Mouse (Mus musculus) CH12.LX (cell line): ENCODE data around the gene Lhfpl3. TPM values are rescaled to one million over a fixed set of nuclear protein-coding genes. Genes with fewer than 3 reads are reported as not detected.
A peak's percentile ranks its signal among the peaks of the same experiment; 100 is the strongest.

Experiments used
- DNase-seq: peaks from one replicate; pipeline ENCODE4 v3.0.0-alpha.2; 2013; ENCODE audit errors: extremely low read depth
- H3K27ac ChIP-seq: 2 replicates; pipeline ENCODE4 v1.5.1; 2012; ENCODE audit warnings: low read depth, mild to moderate bottlenecking, control low read depth, moderate library complexity; ENCODE audit not compliant: insufficient read depth
- H3K27me3 ChIP-seq: replicated peaks from 2 replicates; pipeline ENCODE3; 2012; ENCODE audit warnings: inconsistent platforms
- H3K36me3 ChIP-seq, 2 experiments: replicated peaks in 1 of 2; 2 replicates each; pipeline versions ENCODE3 to v1.6.1; 2012; ENCODE audit warnings: inconsistent platforms in 1 of 2, low read length in 1 of 2, mild to moderate bottlenecking in 1 of 2, mixed read lengths in 1 of 2, moderate library complexity in 1 of 2; ENCODE audit not compliant: control insufficient read depth in 1 of 2, insufficient read depth in 1 of 2
- H3K4me1 ChIP-seq, 2 experiments: 2 replicates each; pipeline ENCODE4 v1.6.1; 2012; ENCODE audit warnings: inconsistent platforms in 1 of 2, moderate library complexity in 1 of 2; ENCODE audit not compliant: insufficient read depth in 2 of 2, control insufficient read depth in 1 of 2
- H3K4me2 ChIP-seq: 2 replicates; pipeline ENCODE4 v1.6.1; 2012; ENCODE audit warnings: low read depth, mild to moderate bottlenecking, control low read depth; ENCODE audit not compliant: poor library complexity, insufficient read depth, severe bottlenecking
- H3K4me3 ChIP-seq, 3 experiments: fragments of 150-350 bp in 1 of 3; sonication (generic) in 1 of 3; replicated peaks in 1 of 3; 2 replicates each; pipeline versions ENCODE3 to v1.5.1; 2011 to 2012; ENCODE audit warnings: low read depth in 2 of 3, low read length in 2 of 3, mild to moderate bottlenecking in 2 of 3, moderate library complexity in 2 of 3, control low read depth in 1 of 3, improper control_type of control experiment in 1 of 3, inconsistent platforms in 1 of 3, mixed read lengths in 1 of 3; ENCODE audit not compliant: poor library complexity in 1 of 3
- H3K79me2 ChIP-seq: replicated peaks from 2 replicates; pipeline ENCODE4 v1.6.1; 2012; ENCODE audit warnings: mild to moderate bottlenecking, moderate library complexity; ENCODE audit not compliant: control insufficient read depth, poor library complexity, insufficient read depth, severe bottlenecking; ENCODE audit errors: extremely low read depth
- H3K9ac ChIP-seq: 2 replicates; pipeline ENCODE4 v1.6.1; 2012; ENCODE audit warnings: low read depth, mild to moderate bottlenecking, control low read depth, moderate library complexity; ENCODE audit not compliant: insufficient read depth
- H3K9me3 ChIP-seq: replicated peaks from 2 replicates; pipeline ENCODE3; 2012; ENCODE audit warnings: low read length, inconsistent platforms, mixed read lengths
- BHLHE40 ChIP-seq: IDR thresholded peaks from 2 replicates; pipeline ENCODE4 v1.6.1; 2011; ENCODE audit warnings: mild to moderate bottlenecking, low read depth, low read length, improper control_type of control experiment
- CHD1 ChIP-seq: IDR thresholded peaks from 2 replicates; pipeline ENCODE4 v1.6.1; 2012; ENCODE audit warnings: low read depth, low read length, improper control_type of control experiment, inconsistent platforms
- CHD2 ChIP-seq: IDR thresholded peaks from 2 replicates; pipeline ENCODE4 v1.6.1; 2011; ENCODE audit warnings: low read length, improper control_type of control experiment
- CTCF ChIP-seq, 2 experiments: IDR thresholded peaks in 1 of 2; conservative IDR thresholded peaks in 1 of 2; 2 replicates each; pipeline ENCODE4 v1.5.1; 2011 to 2012; ENCODE audit warnings: low read depth in 2 of 2, low read length in 2 of 2, improper control_type of control experiment in 1 of 2, inconsistent platforms in 1 of 2, mild to moderate bottlenecking in 1 of 2, moderate library complexity in 1 of 2
- E2F4 ChIP-seq: IDR thresholded peaks from 2 replicates; pipeline ENCODE4 v1.6.1; 2011; ENCODE audit warnings: low read depth, low read length, improper control_type of control experiment; ENCODE audit not compliant: insufficient replicate concordance
- ELF1 ChIP-seq: IDR thresholded peaks from 2 replicates; pipeline ENCODE4 v1.6.1; 2014; ENCODE audit warnings: low read depth, mild to moderate bottlenecking, inconsistent platforms, low read length, improper control_type of control experiment
- EP300 ChIP-seq: IDR thresholded peaks from 2 replicates; pipeline ENCODE4 v1.6.1; 2011; ENCODE audit warnings: low read length, improper control_type of control experiment
- GABPA ChIP-seq: IDR thresholded peaks from 2 replicates; pipeline ENCODE4 v1.6.1; 2012; ENCODE audit warnings: low read depth, low read length, improper control_type of control experiment, inconsistent platforms; ENCODE audit not compliant: insufficient replicate concordance
- HCFC1 ChIP-seq: IDR thresholded peaks from 2 replicates; pipeline ENCODE4 v1.6.1; 2012; ENCODE audit warnings: low read depth, mild to moderate bottlenecking, inconsistent platforms, low read length, improper control_type of control experiment
- IRF4 ChIP-seq: IDR thresholded peaks from 2 replicates; pipeline ENCODE4 v1.6.1; 2014; ENCODE audit warnings: low read depth, mild to moderate bottlenecking, inconsistent platforms, low read length, improper control_type of control experiment
- JUND ChIP-seq: conservative IDR thresholded peaks from 2 replicates; pipeline ENCODE4 v1.6.1; 2011; ENCODE audit warnings: low read depth, low read length, improper control_type of control experiment
- KAT2A ChIP-seq: IDR thresholded peaks from 2 replicates; pipeline ENCODE4 v1.6.1; 2012; ENCODE audit warnings: low read length, improper control_type of control experiment, inconsistent platforms; ENCODE audit not compliant: insufficient replicate concordance
- MAFK ChIP-seq: IDR thresholded peaks from 2 replicates; pipeline ENCODE4 v1.6.1; 2011; ENCODE audit warnings: low read length, improper control_type of control experiment; ENCODE audit not compliant: insufficient replicate concordance
- MAX ChIP-seq: IDR thresholded peaks from 2 replicates; pipeline ENCODE4 v1.6.1; 2011; ENCODE audit warnings: low read length, improper control_type of control experiment
- MAZ ChIP-seq: IDR thresholded peaks from 2 replicates; pipeline ENCODE4 v1.6.1; 2012; ENCODE audit warnings: low read depth, mild to moderate bottlenecking, inconsistent platforms, low read length, improper control_type of control experiment, moderate library complexity
- MEF2A ChIP-seq: IDR thresholded peaks from 2 replicates; pipeline ENCODE4 v1.6.1; 2014; ENCODE audit warnings: low read depth, mild to moderate bottlenecking, inconsistent platforms, low read length, improper control_type of control experiment, borderline replicate concordance
- MXI1 ChIP-seq: IDR thresholded peaks from 2 replicates; pipeline ENCODE4 v1.6.1; 2011; ENCODE audit warnings: mild to moderate bottlenecking, low read depth, low read length, improper control_type of control experiment
- MYC ChIP-seq: IDR thresholded peaks from 2 replicates; pipeline ENCODE4 v1.6.1; 2011; ENCODE audit warnings: low read depth, mild to moderate bottlenecking, improper control_type of control experiment, low read length
- NELFE ChIP-seq: IDR thresholded peaks from 2 replicates; pipeline ENCODE4 v1.6.1; 2011; ENCODE audit warnings: low read depth, low read length, improper control_type of control experiment
- NRF1 ChIP-seq: IDR thresholded peaks from 2 replicates; pipeline ENCODE4 v1.6.1; 2014; ENCODE audit warnings: low read depth, mild to moderate bottlenecking, inconsistent platforms, low read length, improper control_type of control experiment, moderate library complexity
- PAX5 ChIP-seq: IDR thresholded peaks from 2 replicates; pipeline ENCODE4 v1.6.1; 2012; ENCODE audit warnings: low read length, inconsistent platforms, mixed read lengths
- POLR2A ChIP-seq: IDR thresholded peaks from 2 replicates; pipeline ENCODE4 v1.6.1; 2011; ENCODE audit warnings: low read depth, mild to moderate bottlenecking, improper control_type of control experiment, low read length
- POLR2AphosphoS2 ChIP-seq: IDR thresholded peaks from 2 replicates; pipeline ENCODE4 v1.6.1; 2011; ENCODE audit warnings: low read depth, low read length, improper control_type of control experiment
- RAD21 ChIP-seq: IDR thresholded peaks from 2 replicates; pipeline ENCODE4 v1.6.1; 2011; ENCODE audit warnings: low read depth, mild to moderate bottlenecking, low read length, improper control_type of control experiment, moderate library complexity
- RCOR1 ChIP-seq: conservative IDR thresholded peaks from 2 replicates; pipeline ENCODE4 v1.6.1; 2012; ENCODE audit warnings: low read depth, mild to moderate bottlenecking, inconsistent platforms, low read length, improper control_type of control experiment
- SIN3A ChIP-seq: IDR thresholded peaks from 2 replicates; pipeline ENCODE4 v1.6.1; 2012; ENCODE audit warnings: low read length, improper control_type of control experiment, inconsistent platforms
- SMC3 ChIP-seq: IDR thresholded peaks from 2 replicates; pipeline ENCODE4 v1.6.1; 2011; ENCODE audit warnings: low read depth, low read length, improper control_type of control experiment
- TBP ChIP-seq: conservative IDR thresholded peaks from 2 replicates; pipeline ENCODE4 v1.6.1; 2011; ENCODE audit warnings: low read depth, low read length, improper control_type of control experiment
- UBTF ChIP-seq: IDR thresholded peaks from 2 replicates; pipeline ENCODE4 v1.6.1; 2012; ENCODE audit warnings: low read depth, mild to moderate bottlenecking, inconsistent platforms, low read length, improper control_type of control experiment, moderate library complexity
- USF2 ChIP-seq: conservative IDR thresholded peaks from 2 replicates; pipeline ENCODE4 v1.6.1; 2011; ENCODE audit warnings: low read depth, low read length, improper control_type of control experiment
- ZC3H11A ChIP-seq: IDR thresholded peaks from 2 replicates; pipeline ENCODE4 v1.6.1; 2012; ENCODE audit warnings: low read depth, mild to moderate bottlenecking, inconsistent platforms, low read length, improper control_type of control experiment
- ZMIZ1 ChIP-seq: IDR thresholded peaks from 2 replicates; pipeline ENCODE4 v1.6.1; 2012; ENCODE audit warnings: low read depth, mild to moderate bottlenecking, inconsistent platforms, low read length, improper control_type of control experiment
- ZNF384 ChIP-seq: IDR thresholded peaks from 2 replicates; pipeline ENCODE4 v1.6.1; 2012; ENCODE audit warnings: low read depth, low read length, improper control_type of control experiment, inconsistent platforms
- dilution Hi-C: fragments of 300-500 bp; cut with MboI; formaldehyde crosslinking; loops from 2 replicates; pipeline ENCODE4 v1.14.3; 2020; ENCODE audit warnings: low sequenced_read_pairs; ENCODE audit not compliant: extremely low pct_unique_long_range_greater_than_20kb, extremely low pct_ligation_motif_present
- in situ Hi-C: fragments of 300-500 bp; cut with MboI; formaldehyde crosslinking; loops from 3 replicates; pipeline ENCODE4 v1.14.3; 2019; ENCODE audit warnings: low sequenced_read_pairs, low pct_ligation_motif_present, low pct_unique_long_range_greater_than_20kb, mixed read lengths
- polyA plus RNA-seq: library from polyadenylated mRNA; unstranded; fragments of >175 nt; gene quantifications from 2 replicates; pipeline ENCODE4 v1.2.1, GENCODE M21; 2012; ENCODE audit warnings: low read depth; ENCODE audit not compliant: insufficient read length
- total RNA-seq, 2 experiments: library from RNA; depleted of rRNA; stranded (reverse); fragments of 300-350 nt in 1 of 2; fragments of >200 nt in 1 of 2; gene quantifications; 2 replicates each; pipeline ENCODE4 v1.2.3; 2012 to 2014

The Lhfpl3 gene
- total and polyA plus RNA-seq, 3 experiments: 0.08 to 0.11 TPM; not detected in 1

- H3K79me2 ChIP-seq: no peaks in the 10 kb centered on the region
- no peaks in the 10 kb centered on the region for H3K9me3 ChIP-seq
- no peak overlapping the region for H3K9ac ChIP-seq
- H3K4me1 ChIP-seq: peaks cover 28 to 70% of the 10 kb centered on the region in 2 experiments
- no peak overlapping the region for H3K4me2 ChIP-seq
- no peaks in the 10 kb centered on the region for H3K27me3 ChIP-seq
- no peaks in the 10 kb centered on the region for H3K36me3 ChIP-seq
- 0 out of 2 replicates have a peak, but pooled peaks have one; percentile 10 for TF ChIP-seq SMC3
- peak; percentile 10 for TF ChIP-seq RAD21
- TF ChIP-seq CTCF (conservative IDR thresholded peaks at IDR 0.05 in 1 of 2, IDR thresholded peaks at IDR 0.05 in 1 of 2; ENCODE audit: low read depth in 2 of 2, low read length in 2 of 2): peak; percentile 59 to 66
- no peak for TF ChIP-seq BHLHE40
- TF ChIP-seq MEF2A: no peak
- TF ChIP-seq, all 38 proteins: peak for 3
- no peak overlapping the region for H3K27ac ChIP-seq
- H3K4me3 ChIP-seq: no peak overlapping the region
- dilution Hi-C loops (no loop called here), in situ Hi-C loops (no loop called here)
- peak; percentile 62 for DNase-seq
Observed at GRCm38 (mm10) chr5:23246974-23247373, 501.1 kb downstream of the Lhfpl3 start.

- Histone ChIP-seq H3K9ac (no peak overlapping the region), H3K36me3 (no peaks in the 10 kb centered on the region), H3K27ac (peak overlapping the region; percentile 71), H3K79me2 (no peaks in the 10 kb centered on the region), H3K4me2 (no peak overlapping the region), H3K9me3 (no peaks in the 10 kb centered on the region), H3K4me1 (peaks cover 28 to 74% of the 10 kb centered on the region in 2 experiments), H3K27me3 (no peaks in the 10 kb centered on the region), H3K4me3 (no peak overlapping the region)
- dilution Hi-C loops (no loop called here), in situ Hi-C loops (no loop called here)
- DNase-seq: peak; percentile 72
- TF ChIP-seq BHLHE40 (no peak), ZC3H11A (no peak), SIN3A (no peak), NRF1 (no peak), SMC3 (no peak), CTCF (conservative IDR thresholded peaks at IDR 0.05 in 1 of 2, IDR thresholded peaks at IDR 0.05 in 1 of 2; ENCODE audit: low read depth in 2 of 2, low read length in 2 of 2) (no peak), CHD2 (no peak), USF2 (no peak), MAX (no peak), E2F4 (no peak), MAZ (no peak), GABPA (no peak), NELFE (no peak), ZNF384 (peak; percentile 92), JUND (no peak), HCFC1 (peak; percentile 65), MYC (0 out of 2 replicates have a peak, but pooled peaks have one; percentile 49), POLR2AphosphoS2 (no peak), MAFK (peak; percentile 72; the same call in 1 of the 2 replicates), RCOR1 (no peak), UBTF (no peak), ELF1 (no peak), MEF2A (peak; percentile 67), RAD21 (no peak), POLR2A (no peak), TBP (no peak), MXI1 (no peak), ZMIZ1 (no peak), KAT2A (no peak), EP300 (peak; percentile 71), CHD1 (peak; percentile 100), IRF4 (peak; percentile 71), PAX5 (no peak)
Observed at GRCm38 (mm10) chr5:23247784-23248183, 501.9 kb downstream of the Lhfpl3 start.
